Mouse (Mus musculus) left cerebral cortex, postnatal 4 days (tissue): ENCODE data around the gene Gm14296. TPM values are rescaled to one million over a fixed set of nuclear protein-coding genes. Genes with fewer than 3 reads are reported as not detected.
"Not testable (repeated sequence)": the region's sequence is repeated elsewhere in the genome, so short reads cannot be mapped to it uniquely, and the experiment has no call there.

Experiments
- DNase-seq: peaks from one replicate; pipeline ENCODE4 v3.0.0-alpha.2; 2022
- intact Hi-C: fragments of 180-260 bp; cut with DNase I; formaldehyde crosslinking; loops from one replicate; pipeline ENCODE4 v1.15.1; 2025
- total RNA-seq, 2 experiments: library from RNA; stranded (reverse); gene quantifications; 2 replicates each; pipeline ENCODE4 v1.2.3; 2021

Gene Gm14296
- 10 to 100 TPM; 12.6 to 12.7 TPM for total RNA-seq

- intact Hi-C loops, DNase-seq: not testable (repeated sequence)
Measured at GRCm38 (mm10) chr2:176927709-176928108, at the start of gene Gm14296. TSS of gene Gm14296 (minus strand) at chr2:176927809.

GRCm38 (mm10) chr2:176905464-176905863, 22.1 kb downstream of the Gm14296 start:
- DNase-seq, intact Hi-C loops: not testable (repeated sequence)

Other genes with a start within 250 kb of the Gm14296 start
- gene Gm14305, start 219.5 kb downstream of the Gm14296 start, total RNA-seq, result 10 to 100 TPM; 22.5 to 22.9 TPM
- 10 to 100 TPM in 1 of 2 experiments, 1 to 10 TPM in 1; 8.9 to 12.6 TPM for gene Gm14295, start 129.2 kb downstream of the Gm14296 start, total RNA-seq
- gene Gm14408, start 96.7 kb downstream of the Gm14296 start, total RNA-seq, result not detected
- 10 to 100 TPM; 50.9 to 51.0 TPM for gene Gm14419, start 73.1 kb upstream of the Gm14296 start, total RNA-seq
- gene Gm14401, start 146.5 kb upstream of the Gm14296 start, total RNA-seq, result under 1 TPM; 0.32 to 0.38 TPM